Mouse (Mus musculus) adrenal gland, postnatal 25 days (tissue): ENCODE results near the gene Lifr. TPM values are rescaled to one million over a fixed set of nuclear protein-coding genes. Genes with fewer than 3 reads are reported as not detected.
A peak's percentile ranks its signal among the peaks of the same experiment; 100 is the strongest.

Experiments used
- DNase-seq: peaks from one replicate; pipeline ENCODE4 v3.0.0; 2021; ENCODE audit warnings: mixed read lengths
- total RNA-seq: library from RNA; stranded (reverse); gene quantifications from 2 replicates; pipeline ENCODE4 v1.2.3, GENCODE M21; 2021

The Lifr gene
- total RNA-seq, 1 experiment from 2014 or later: 33.2 TPM

DNA sequence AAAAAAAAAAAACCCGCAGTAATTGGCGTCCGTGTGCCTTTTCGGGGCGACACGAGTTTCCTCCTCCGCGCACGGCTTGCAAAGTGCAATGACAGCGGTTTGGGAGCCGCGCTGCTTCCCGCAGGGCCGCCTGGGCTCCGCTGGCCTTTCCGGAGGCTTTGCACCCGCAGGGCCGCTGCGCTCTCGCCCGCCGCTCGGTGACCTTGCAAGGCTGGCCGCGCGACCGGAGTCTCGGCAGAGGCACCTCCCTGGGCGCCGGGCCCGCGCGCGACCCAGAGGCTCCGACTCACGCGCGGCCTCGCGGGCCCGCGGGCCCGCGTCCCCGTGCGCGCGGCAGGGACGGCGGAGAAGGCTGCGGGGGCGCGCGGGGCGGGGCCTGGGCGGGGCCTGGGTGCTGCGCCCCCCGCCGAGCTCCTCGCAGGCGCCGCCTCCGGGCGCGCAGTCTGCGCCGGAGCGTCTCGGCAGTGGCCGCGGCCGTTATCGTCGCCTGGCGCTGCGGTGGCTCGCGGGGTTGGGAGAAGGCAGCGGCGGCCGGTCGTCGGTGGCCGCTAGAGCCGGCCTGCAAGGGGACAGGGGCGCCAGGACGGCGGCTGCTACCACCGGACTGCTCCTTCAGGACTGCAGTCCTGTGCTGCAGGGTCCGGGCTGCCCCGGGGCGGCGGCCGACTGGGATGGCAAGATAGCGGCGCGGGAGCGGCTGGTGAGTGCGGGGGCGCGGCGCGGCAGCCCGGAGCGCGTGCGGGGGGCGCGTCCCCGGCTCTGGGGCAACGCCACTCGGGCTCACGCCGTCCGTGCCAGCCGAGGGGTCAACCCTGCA, 38.9 kb downstream of the Lifr start:
- peak; percentile 96 for DNase-seq

DNA sequence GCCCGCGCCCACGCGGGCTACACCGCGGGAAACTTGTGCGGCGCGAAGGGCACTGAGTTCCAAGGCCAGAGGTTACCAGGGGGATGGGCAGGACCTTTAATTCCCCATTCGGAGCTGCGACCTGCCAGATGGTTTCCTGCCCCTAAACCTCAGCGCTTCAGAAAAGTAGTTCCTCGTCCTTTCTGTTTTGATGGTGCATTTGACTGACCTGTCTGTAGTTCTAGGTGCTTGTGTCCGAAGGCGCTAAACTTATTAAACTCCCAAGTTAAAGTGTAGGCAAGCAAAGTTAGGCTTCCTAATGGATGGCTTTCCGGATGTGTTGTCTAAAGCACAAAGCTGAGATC, 39.5 kb downstream of the Lifr start:
- no peak for DNase-seq

DNA sequence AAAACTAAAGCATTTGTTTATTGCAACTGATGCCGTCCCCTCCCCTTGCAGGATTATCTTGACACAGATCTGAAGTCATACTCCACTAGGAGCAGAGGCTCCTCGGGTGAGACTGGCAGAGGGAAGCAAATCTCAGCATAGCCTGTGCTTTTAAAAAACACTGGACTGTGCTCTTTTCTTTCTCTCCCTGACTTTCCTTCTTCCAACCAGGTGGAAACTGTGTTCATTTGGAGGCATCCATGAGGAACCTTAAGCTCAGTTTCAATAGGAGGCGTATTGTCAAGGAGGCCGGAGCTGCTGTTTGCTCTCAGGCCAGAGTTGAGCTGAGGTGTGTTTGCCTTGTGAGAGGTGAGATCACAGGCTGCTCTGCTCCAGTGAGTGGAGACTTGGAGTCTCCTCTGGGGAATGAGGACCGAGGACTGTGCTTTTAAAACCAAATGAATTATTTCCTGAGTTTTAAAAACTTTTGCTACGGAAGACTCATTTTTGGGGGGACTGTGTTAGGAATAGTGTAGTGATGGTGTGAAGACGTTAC, 40.3 kb downstream of the Lifr start:
- DNase-seq: no peak

DNA sequence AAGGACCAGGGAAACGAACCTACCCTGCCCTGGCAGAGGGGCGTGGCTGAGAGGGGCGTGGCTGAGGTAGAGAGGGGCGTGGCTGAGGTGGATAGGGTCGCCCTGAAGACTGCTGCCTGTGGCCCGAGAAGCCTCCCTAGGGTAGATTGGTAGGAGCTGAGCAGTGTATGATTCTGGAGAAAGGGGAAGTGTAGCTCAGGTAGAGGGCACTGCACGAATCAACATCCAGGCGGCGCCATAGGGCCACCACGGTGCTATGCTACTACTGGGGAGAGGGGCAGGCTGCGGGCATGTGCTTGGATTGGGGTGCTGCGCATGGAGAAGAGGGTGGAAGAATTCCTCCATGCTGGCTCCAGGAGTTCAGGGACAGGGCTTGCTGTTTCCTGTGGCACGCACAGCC, 42.3 kb downstream of the Lifr start:
- no peak for DNase-seq

DNA sequence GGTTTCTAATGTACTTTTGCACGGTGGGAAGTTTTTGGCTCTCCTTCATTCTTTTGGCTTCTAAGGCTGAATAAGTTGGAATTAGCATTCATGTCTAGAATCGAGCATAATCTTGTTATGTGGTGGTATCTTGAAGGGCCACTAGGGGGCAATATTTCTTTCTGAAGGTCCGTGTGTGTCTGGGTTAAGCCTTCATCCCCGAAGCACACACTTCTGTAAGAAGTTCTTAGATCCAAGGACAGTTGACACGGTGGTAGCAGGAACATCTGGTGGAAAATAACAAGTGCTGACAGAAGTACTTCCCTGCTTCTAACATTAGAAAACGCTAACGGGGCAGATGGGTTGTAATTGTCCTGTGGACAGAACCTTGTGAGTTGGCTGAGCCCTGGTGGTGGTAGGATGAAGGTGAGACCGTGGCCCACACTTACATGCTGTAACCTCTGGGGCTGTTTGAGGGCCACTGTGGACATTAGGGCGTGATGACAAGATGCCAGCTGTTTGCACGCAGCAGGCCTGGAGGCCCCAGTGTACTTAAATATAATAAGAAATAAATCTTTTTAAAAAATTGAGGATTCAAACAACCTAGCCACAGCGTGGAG, 44.1 kb downstream of the Lifr start:
- DNase-seq: no peak

DNA sequence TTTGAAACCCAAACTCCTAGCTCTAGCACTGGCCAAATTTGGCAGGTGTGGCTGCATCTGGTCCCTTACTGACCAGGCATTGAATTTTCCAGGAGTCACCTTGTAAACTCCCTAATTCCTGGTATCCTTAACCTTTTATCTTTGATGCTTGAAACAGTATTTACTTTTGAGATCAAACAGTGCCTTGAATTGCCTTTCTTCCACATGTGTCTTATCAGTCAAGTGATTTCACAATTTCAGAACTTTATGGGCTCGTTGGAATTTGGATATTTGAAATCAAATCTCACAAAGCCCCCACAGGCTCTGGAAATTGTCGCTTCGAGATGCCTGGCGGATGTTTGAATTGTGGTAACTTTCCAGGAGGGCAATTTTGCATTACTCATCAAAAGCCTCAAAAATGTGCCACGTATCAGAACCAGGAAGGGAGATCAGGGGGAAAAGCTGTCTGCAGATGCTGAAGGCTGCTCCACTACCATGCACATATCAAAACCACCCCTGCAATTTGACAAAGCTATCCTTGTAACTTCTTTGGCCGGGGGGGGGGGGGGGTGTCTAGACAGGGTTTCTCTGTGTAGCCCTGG, 45.7 kb downstream of the Lifr start:
- no peak for DNase-seq

DNA sequence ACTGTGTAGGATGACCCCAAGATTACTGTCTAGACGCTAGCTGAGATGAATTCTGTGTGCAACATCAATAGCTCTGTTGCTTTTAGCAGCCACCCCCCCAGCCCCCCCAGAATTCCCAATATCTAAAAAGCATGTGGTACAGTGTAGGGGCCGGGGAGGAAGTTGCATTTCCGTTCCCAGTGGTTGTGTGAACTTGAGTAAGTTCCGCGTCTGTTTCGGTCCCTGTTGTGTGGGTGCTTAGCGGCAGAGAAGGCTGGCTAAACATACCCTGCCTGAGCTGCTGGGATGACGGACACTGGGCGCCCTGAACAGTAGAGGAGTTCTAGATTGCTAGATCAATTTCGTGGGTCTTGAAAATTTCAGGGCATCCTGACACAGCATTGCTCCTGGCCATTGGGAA, 46.5 kb downstream of the Lifr start:
- no peak for DNase-seq

DNA sequence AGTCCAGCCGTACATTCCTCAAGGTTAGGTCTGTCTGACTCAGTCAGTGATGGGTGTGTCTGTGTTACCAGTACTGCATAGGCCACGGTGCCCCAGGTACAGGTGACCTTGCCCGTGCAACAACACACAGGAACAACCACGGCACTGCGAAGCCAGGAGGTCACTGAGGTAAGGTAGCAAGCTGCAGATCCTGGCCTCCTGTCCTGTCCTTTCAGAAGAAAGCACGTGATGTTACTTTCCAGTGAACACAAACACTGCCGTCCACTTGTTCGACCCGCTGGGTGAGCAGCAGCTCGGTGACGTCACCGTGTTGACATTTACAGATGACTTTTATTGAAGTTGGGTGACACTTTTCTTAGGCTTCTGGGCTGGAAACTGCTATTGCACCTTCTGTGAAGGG, 47.2 kb downstream of the Lifr start:
- DNase-seq: peak; percentile 41

DNA sequence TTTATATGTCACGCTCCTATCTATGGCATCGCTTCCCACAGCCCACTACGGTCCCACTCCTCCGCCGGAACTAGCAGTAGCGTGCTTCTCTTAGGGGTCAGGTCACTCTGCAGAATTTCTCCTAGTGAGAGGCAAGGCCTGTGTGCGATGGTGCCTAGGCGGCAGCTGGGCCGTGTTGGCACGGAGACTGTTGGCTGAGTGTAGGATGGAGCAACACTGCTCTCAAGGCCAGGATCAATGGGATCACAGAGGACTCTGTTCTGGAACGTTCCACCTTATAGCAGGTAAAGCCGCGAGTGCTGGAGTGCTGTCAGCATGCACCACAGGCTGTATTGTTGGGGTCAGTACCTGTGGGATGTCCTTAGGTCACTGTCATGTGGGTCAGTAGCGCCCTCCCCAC, 48.1 kb downstream of the Lifr start:
- DNase-seq: peak; percentile 45

DNA sequence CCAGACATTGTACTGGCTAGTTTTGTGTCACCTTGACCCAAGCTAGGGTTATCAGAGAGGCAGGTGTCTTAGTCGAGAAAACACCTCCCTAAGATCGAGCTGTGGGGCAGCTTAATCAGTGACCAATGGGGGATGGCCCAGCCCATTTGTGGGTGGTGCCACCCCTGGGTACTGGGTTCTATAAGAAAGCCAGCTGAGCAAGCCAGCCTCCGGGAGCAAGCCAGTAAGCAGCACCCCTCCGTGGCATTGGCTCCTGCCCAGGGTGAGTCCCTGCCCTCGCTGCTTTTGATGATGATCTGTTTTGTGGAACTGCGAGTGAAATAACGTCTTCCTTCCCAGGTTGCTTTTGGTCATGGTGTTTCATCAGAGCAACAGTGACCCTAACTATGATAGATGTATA, 49.9 kb downstream of the Lifr start:
- no peak for DNase-seq

DNA sequence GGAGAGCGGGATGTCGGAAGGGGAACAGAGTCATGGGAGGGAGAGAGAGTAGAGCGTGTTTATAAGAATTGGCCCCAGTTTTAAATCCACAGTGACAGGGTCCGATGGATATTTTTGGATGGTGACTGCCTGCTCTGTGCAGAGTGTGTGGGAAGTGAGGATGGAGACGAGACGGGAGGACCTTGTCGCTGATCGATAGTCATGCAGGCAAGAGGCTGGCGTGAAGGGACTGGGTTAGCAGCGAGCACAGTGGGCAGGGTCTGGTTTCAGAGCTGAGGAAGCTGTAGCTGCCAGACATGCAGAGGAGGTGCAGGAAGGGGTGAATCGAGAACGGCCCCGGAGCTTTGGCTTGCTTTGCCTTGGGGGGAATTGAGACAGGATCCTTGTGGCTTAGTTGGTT, 50.8 kb downstream of the Lifr start:
- no peak for DNase-seq

DNA sequence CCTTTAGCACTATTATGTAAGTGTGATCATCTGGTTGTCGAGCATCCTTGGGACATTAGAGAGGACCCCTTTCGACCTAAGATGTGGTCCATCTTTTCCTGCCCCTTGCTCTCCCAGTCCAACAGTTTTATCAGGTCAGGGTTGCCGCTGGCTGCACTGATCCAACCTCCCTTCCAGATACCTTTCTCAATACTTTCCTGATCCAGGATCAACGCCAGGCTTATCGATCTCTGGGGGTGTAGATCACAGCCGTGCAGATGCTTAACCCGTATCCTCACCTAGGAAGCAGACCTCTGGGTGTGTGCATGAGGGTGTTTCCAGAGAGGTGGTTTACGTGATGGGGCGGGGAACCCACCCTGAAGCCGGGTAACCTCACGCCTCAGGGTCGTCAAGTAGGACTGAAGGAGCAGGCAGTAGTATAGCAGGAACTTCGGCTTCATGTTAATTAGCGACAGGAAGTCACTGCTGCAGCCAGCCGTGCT, 53.3 kb downstream of the Lifr start:
- DNase-seq: no peak

DNA sequence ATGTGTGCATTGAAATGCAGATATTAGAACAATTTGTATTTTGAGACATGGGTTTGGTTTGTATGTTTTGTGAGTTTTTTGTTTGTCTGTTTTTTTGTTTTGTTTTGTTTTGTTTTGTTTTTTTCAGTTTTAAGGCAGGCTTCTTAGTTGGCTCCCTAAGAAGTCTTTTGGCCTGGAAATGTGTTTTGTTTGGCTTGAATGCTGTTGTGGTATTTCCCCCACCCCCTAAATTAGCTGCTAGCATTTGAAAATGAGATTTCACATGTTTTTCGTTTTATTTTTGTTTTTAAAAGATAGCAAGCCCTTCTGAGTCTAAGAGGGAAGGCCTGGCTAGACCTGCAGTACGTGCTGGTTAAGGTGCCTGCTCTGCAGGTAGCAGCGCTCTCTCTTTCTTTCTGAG, 54.1 kb downstream of the Lifr start:
- DNase-seq: no peak

DNA sequence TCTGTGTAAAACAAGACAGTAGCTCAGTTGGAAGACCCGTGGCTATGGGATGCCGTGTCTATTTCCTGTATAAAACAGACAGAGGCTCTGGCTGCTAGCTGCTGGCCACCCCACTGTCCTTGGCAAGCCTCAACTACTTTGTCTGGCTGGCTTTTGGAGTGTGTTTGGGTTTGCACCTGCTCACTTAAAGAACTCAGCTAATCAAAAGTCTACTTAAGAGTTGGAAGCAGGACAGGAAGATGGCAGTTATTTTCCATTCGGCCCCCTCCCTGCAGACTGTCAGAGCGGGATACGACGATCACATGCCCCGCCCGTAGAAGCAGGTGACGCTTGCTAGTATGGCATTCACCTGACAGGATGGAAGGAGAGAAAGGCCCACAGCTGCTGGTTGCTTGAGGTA, 54.5 kb downstream of the Lifr start:
- no peak for DNase-seq

DNA sequence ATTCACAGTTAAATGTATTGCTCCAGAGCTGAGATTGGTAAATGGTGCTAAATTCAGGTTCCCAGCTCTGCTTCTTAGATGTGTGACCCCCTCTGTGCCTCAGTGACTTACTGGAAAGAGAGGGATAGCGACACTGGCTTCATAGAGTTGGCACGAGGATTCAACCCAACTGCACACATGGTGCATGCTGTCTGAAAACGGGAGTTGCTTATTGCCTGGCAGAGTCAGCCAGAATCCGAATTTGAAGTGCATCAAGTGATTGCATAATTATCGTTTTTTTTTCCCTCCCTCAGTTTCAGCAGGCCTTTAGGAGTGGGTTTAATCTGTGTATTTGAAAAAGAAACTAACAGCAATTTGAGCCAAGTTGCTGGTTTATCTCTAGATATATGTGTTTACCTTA, 55.1 kb downstream of the Lifr start:
- DNase-seq: no peak

DNA sequence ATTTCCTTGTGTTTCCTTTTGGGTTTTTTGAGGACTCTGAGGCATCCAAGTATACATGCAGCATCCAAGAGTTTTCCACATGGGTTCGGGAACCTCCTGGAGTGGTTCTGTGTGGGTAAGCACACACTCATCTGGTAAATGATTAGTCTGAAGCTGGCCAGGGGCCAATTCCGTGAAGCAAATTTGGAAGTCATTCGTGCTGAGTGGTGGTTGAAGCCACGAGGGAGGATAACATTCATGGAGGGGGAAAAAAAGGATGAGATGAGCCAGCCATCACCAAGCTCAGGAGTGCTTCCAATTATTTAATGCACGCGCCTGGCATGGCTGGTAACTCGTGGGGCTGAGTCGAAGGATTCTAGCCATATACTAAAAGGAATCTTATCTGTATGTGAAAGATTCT, 56.1 kb downstream of the Lifr start:
- DNase-seq: no peak

DNA sequence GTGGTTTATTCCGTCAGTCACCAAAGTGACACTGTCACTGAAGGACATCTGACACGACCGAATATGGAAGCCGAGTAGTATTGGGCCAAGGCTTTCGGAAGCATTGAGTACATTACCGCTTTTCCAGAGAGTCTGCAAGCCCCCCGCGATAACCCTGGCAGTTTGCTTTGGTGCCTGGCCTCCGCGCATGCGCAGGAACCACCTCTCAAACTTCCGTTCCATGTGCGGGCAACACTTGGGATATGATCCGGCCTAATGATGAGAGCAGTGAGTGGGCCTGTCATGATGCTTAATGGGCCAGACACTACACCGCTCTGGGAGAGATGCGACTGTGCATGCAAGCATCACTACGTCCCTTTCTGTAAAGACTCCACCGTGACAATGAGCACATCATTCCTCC, 59.4 kb downstream of the Lifr start:
- DNase-seq: no peak

DNA sequence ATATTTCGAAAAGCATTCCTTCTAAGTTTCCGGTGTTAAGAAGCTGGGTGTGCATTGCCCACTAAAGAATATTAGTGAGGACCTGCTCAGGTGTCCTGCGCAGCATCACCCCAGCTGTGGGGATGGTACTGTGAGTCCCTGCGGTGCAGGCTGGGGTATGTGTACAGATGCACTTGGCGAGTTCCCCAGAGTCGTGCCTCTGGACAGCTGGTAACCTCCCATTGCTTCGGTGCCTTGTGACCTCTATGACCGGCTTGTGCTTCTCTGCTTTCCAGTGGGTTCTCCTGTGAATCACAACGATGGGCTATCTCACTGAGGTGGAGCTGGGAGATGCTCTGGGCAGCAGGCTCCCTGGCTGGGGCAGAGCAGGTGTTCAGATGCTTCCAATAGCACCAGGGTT, 60.2 kb downstream of the Lifr start:
- no peak for DNase-seq

DNA sequence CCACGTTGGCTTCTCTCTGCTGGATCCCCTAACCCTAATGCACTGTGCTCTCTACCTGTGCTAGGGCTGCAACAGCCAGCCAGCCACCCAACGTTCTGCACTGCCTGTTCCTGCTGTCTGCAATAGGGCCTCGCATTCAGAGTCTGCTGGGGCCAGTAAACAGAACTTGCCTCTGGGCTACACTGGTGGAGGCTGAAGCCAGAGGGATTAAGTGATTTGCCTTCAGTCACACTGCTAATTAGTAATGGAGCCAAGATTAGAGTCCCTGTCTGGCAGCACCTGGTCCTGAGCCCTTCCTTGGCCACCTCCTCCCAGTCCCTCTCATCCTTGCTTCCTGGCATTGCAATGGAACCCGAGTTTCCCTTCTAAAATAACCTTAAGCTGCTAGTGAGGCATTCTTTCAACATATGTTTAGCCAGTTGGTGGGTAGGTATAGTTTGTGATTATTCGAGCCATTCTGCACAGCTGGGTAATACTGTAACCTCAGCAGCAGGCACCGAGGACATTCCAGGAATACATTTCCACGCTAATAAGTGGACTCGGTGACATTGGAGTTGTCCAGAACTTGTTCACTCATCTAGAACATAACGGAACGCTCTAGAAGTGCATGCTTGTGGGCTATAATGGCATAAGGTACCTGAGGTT, 61.8 kb downstream of the Lifr start:
- no peak for DNase-seq

DNA sequence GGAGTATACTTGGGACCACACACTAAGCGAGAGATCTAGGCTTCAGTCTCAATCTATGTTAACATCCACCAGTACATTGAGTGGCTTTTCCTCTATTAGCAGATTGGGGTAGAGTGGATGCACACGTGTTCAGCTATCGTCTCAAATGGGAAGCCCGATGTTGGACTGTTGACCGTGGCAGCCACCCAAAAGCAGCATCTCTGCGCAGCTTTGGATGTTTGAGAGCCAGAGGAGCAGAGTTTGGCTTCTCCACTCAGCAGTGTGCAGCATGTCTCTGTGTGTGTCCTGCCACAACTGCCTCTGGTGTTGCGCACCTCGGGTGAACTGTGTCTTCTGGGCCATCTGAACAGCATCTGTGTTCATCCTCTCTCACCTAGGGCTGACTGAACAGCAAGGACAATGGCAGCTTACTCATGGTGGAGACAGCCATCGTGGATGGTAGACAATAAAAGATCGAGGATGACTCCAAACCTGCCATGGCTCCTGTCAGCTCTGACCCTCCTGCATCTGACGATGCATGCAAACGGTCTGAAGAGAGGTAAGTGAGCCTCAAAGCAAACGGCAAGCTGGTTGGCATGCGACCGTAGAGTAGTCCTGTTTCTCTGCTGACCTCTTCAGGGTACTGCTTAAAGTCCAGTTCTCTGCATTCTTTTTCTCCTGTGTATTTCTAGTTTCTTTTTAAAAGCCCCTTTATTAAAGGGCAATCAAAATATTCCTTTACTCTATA, 63.8 kb downstream of the Lifr start:
- no peak for DNase-seq

DNA sequence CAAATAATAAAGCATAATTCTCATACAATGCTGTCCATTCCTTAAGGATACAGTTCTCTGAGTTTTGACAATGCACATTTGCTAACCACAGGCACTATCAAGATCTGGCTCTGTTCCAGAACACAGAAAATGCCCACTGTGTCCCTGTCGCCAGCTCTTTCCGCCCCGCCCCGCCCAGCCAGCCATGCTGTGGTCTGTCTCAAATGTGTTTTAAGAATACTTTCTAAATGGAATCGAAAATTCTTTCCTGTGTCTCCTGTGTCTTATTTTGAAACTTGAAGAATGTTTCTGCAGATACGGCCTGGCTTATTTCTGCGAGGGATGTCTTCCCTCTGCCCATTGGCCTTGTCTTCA, 64.3 kb downstream of the Lifr start:
- peak; percentile 40 for DNase-seq

DNA sequence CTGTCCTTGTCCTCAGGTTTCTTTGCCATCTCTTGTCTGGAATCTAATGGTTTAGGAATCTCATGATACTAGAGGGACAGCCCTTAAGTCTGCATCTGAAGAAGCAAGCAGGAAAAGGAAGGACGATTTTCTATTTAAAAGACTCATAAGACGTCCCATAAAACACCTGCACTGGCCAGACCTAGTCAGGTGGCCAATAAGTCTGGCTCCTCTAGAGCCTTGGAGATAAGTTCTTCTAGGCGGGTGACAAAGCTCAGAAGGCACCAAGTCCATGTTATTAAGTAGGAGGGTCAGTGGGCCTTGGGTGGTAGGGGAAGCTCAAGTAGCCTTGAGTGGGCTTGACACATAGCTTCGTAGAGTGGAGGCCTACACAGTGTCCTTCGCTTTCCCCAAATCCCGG, 67.2 kb downstream of the Lifr start:
- DNase-seq: no peak

DNA sequence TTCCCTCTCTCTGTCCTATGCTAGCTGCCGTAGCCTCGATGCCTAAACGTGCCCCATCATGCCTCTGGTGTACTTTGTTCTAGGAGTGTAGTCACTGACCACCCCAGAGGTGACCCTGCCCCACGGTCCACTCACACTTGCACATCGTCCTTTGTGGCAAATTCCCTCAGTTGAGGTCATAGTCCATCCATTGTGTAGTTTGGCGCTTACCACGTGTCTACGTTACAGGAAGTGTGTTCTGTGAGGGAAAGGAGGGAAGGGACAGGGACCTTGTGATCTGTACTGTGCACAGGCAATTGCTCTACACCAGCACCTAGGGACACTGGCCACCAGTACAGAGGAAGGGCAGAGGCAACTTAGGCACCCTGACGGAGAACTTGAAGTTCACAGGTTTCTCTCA, 69.5 kb downstream of the Lifr start:
- DNase-seq: no peak
